Comparison of ENCODE assay signal across 8 mouse cellular contexts in the genomic region with DNA sequence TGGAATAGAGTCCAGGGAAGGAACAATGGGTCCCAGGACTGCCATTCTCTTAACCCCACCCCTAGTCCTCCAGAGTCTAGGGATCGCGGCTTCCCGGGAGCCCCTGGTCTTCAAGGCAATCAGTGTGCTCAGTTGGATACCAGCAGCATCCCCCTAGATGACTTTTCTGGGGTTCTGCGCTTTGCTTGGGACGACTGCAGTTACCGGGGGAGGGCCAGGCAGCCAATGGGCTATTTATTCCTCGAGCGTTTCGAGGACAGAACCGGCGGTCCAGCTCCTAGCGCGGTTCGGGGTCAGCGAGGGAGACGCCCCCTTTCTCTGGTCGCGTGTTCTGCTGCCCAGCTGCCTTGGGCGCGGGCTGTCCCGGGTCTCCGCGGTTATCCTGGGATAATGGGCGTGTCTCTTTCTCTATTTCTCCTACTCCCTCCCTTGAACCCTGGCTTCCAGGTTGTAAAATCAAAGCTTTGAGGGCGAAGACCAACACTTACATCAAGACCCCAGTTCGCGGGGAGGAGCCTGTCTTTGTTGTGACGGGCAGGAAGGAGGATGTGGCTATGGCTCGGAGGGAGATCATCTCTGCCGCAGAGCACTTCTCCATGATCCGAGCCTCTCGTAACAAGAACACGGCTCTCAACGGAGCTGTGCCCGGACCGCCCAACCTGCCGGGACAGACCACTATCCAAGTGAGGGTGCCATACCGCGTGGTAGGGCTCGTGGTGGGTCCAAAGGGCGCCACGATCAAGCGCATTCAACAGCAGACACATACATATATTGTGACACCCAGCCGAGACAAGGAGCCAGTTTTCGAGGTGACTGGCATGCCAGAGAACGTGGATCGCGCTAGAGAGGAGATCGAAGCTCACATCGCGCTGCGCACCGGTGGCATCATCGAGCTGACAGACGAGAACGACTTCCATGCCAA. TPM values are rescaled to one million over a fixed set of nuclear protein-coding genes. Genes with fewer than 3 reads are reported as not detected.
DNase-seq lines count a peak whose midpoint lies in the region; ATAC-seq lines count a peak whose summit lies in the region.

No protein-coding gene starts in this region.

- H3K27ac ChIP-seq in midbrain, embryonic 13.5 days: peak overlapping the region; percentile 100

- H3K4me2 ChIP-seq in midbrain, embryonic 13.5 days (replicated peaks): peak overlapping the region; percentile 99

- no peaks in the 10 kb centered on the region for H3K36me3 ChIP-seq in erythroblast, embryonic 14.5 days (ENCODE audit: control insufficient read depth)
- H3K36me3 ChIP-seq in midbrain, embryonic 13.5 days: peaks cover 18% of the 10 kb centered on the region
- H3K36me3 ChIP-seq in splenic B cell, adult 2 months (ENCODE audit: control insufficient read depth, insufficient read depth, low read length, poor library complexity, severe bottlenecking): no peaks in the 10 kb centered on the region

- no peak for ATAC-seq in erythroblast, adult 5-6 weeks (replicated peaks; ENCODE audit: low FRiP score, poor library complexity, severe bottlenecking)
- ATAC-seq in midbrain, embryonic 13.5 days: no peak

- peaks cover 66% of the 10 kb centered on the region for H3K27me3 ChIP-seq in erythroblast, embryonic 14.5 days (ENCODE audit: control insufficient read depth)
- no peaks in the 10 kb centered on the region for H3K27me3 ChIP-seq in midbrain, embryonic 13.5 days
- H3K27me3 ChIP-seq in splenic B cell, adult 2 months (ENCODE audit: control insufficient read depth, insufficient read depth, low read length, poor library complexity, severe bottlenecking): no peaks in the 10 kb centered on the region

- intact Hi-C loops in left cerebral cortex, postnatal 4 days (cut with DNase I): loop anchor here (5.0 to 10.0 kb wide), 3 partner anchors 146 to 336 kb away; no protein-coding TSS in a partner anchor

- H3K4me3 ChIP-seq in erythroblast, embryonic 14.5 days (replicated peaks): peak overlapping the region; percentile 65
- peak overlapping the region; percentile 99 for H3K4me3 ChIP-seq in midbrain, embryonic 13.5 days (replicated peaks)

- peaks cover 8% of the 10 kb centered on the region; the same call in 1 of the 2 replicates for H3K9me3 ChIP-seq in erythroblast, embryonic 14.5 days (ENCODE audit: control insufficient read depth, low read length)
- H3K9me3 ChIP-seq in midbrain, embryonic 13.5 days: no peaks in the 10 kb centered on the region

- peak overlapping the region; percentile 100 for H3K9ac ChIP-seq in midbrain, embryonic 13.5 days (replicated peaks)

- peak; percentile 65 for DNase-seq in cerebellum, adult 9-11 months
- peak; percentile 63 to 69 for DNase-seq in frontal cortex, postnatal 36 days (ENCODE audit: low spot score in 2 of 2)
- DNase-seq in induced T-regulatory cell, adult 2 months (ENCODE audit: low read depth): peak; percentile 67
- peak; percentile 57 for DNase-seq in left cerebral cortex, postnatal 4 days
- DNase-seq in splenic B cell, adult 2 months (ENCODE audit: low read depth, low spot score): peak; percentile 41

- H3K4me1 ChIP-seq in erythroblast, embryonic 14.5 days (ENCODE audit: control insufficient read depth): peaks cover 39% of the 10 kb centered on the region
- H3K4me1 ChIP-seq in midbrain, embryonic 13.5 days (replicated peaks): peaks cover 34% of the 10 kb centered on the region

- WGBS in midbrain, embryonic 13.5 days: under 1% methylated on average over 56 of the region's 56 CpGs

RNA-seq across cellular contexts. Expression of a gene that starts 1.4 kb away (rescaled TPM):
- polyA plus RNA-seq in erythroblast, embryonic 14.5 days (2012): 0.01 and 0.02 TPM in 2 replicates
- total RNA-seq in erythroblast, adult 5-6 weeks (2015; ENCODE audit: low replicate concordance): 0.77 and 0.84 TPM in 2 replicates
- total RNA-seq in erythroblast, adult 5-6 weeks (2017; ENCODE audit: low replicate concordance): 0.77 and 0.98 TPM in 2 replicates
- 10 to 100 TPM; 73.8 to 79.0 TPM for total RNA-seq in left cerebral cortex, postnatal 4 days (2021)
- polyA plus RNA-seq in midbrain, embryonic 13.5 days (2015; fragmentation: Nextera tagmentation; extraction: Ambion mirVana): 41.0 and 42.9 TPM in 2 replicates

Comparison
In these comparisons a context has a peak if more than half of its experiments do, and no peak if none do; other contexts are left out.
1. RNA of a gene that starts 1.4 kb away (total RNA-seq): 73.8 to 79.0 TPM in left cerebral cortex, postnatal 4 days; 0.77 to 0.98 TPM in erythroblast, adult 5-6 weeks; every median in the first group is over 10 times any median in the second.
2. Peak in every context shown above with its lines, with median percentiles within 50 percentile points of each other: DNase-seq.